Comparison of ENCODE assay signal across 8 mouse cellular contexts in genomic region chr10:81400371-81401204, GRCm38 (mm10). TPM values are rescaled to one million over a fixed set of nuclear protein-coding genes. Genes with fewer than 3 reads are reported as not detected.
DNase-seq lines count a peak whose midpoint lies in the region; ATAC-seq and TF ChIP-seq lines count a peak whose summit lies in the region.
"Had no signal": no experiment of that assay in that cellular context is flagged by ENCODE, and none has a peak within 500 bp of the region (broad histone marks: within the 10 kb centered on the region; RNA-seq: fewer than 3 reads in every experiment).

No protein-coding gene starts in this region.

- peaks cover 29% of the 10 kb centered on the region for H3K4me1 ChIP-seq in stomach, embryonic 15.5 days
- peaks cover 8% of the 10 kb centered on the region for H3K4me1 ChIP-seq in stomach, postnatal 0 days (replicated peaks; ENCODE audit: control insufficient read depth, insufficient read depth)
- peaks cover 40% of the 10 kb centered on the region for H3K4me1 ChIP-seq in embryonic facial prominence, embryonic 12.5 days
- H3K4me1 ChIP-seq in limb, embryonic 10.5 days, result peaks cover 64% of the 10 kb centered on the region

- 65% methylated on average over 22 of the region's 22 CpGs for WGBS in stomach, embryonic 15.5 days
- WGBS in stomach, postnatal 0 days, result 70% methylated on average over 22 of the region's 22 CpGs
- 48% methylated on average over 22 of the region's 22 CpGs for WGBS in embryonic facial prominence, embryonic 12.5 days
- 46% methylated on average over 22 of the region's 22 CpGs for WGBS in limb, embryonic 10.5 days

- no peak for DNase-seq in stomach, postnatal 0 days (ENCODE audit: low spot score)
- DNase-seq in limb, embryonic 10.5 days (ENCODE audit: low spot score), result no peak
- DNase-seq in spleen, postnatal 14 days (ENCODE audit: low spot score in 2 of 2), result no peak
- no peak for DNase-seq in Muller cell, postnatal 12 days (ENCODE audit: inconsistent ontology term)
- DNase-seq: liver, embryonic 13.5 days had no signal

- ATAC-seq in stomach, embryonic 15.5 days (ENCODE audit: insufficient read depth, low FRiP score, low read depth), result no peak
- no peak for ATAC-seq in stomach, postnatal 0 days (ENCODE audit: low FRiP score, low TSS enrichment)
- no peak for ATAC-seq in embryonic facial prominence, embryonic 12.5 days (ENCODE audit: insufficient number of reproducible peaks, insufficient read depth, low FRiP score, low TSS enrichment)
- ATAC-seq in activated CD4-positive, CD25-positive, alpha-beta regulatory T cell, adult 4 months, result no peak

- no peak for TF ChIP-seq CTCF in stomach, postnatal 0 days (IDR thresholded peaks at IDR 0.05; ENCODE audit: low read depth)

- no peak overlapping the region for H3K9ac ChIP-seq in stomach, embryonic 15.5 days
- no peak overlapping the region for H3K9ac ChIP-seq in stomach, postnatal 0 days (ENCODE audit: low read length)
- no peak overlapping the region for H3K9ac ChIP-seq in embryonic facial prominence, embryonic 12.5 days

- TF ChIP-seq EP300 in stomach, postnatal 0 days (optimal IDR thresholded peaks at IDR 0.05), result no peak

- peak overlapping the region; percentile 89; the same call in 1 of the 2 replicates for H3K27ac ChIP-seq in stomach, embryonic 15.5 days
- no peak overlapping the region; the same call in 1 of the 2 replicates for H3K27ac ChIP-seq in stomach, postnatal 0 days (replicated peaks)
- H3K27ac ChIP-seq in embryonic facial prominence, embryonic 12.5 days, result peak overlapping the region; percentile 97; the same call in 1 of the 2 replicates
- peak overlapping the region; percentile 92 for H3K27ac ChIP-seq in limb, embryonic 10.5 days

- no peak overlapping the region for H3K4me3 ChIP-seq in stomach, embryonic 15.5 days (replicated peaks)
- H3K4me3 ChIP-seq in stomach, postnatal 0 days (ENCODE audit: low read depth, low read length), result no peak overlapping the region
- H3K4me3 ChIP-seq in embryonic facial prominence, embryonic 12.5 days, result no peak overlapping the region
- peak overlapping the region; percentile 40 for H3K4me3 ChIP-seq in limb, embryonic 10.5 days
- H3K4me3 ChIP-seq: liver, embryonic 13.5 days had no signal

- peaks cover 19% of the 10 kb centered on the region; the same call in 1 of the 2 replicates for H3K36me3 ChIP-seq in stomach, embryonic 15.5 days
- H3K36me3 ChIP-seq in stomach, postnatal 0 days (ENCODE audit: control insufficient read depth, insufficient read depth, low read length), result peaks cover 30% of the 10 kb centered on the region
- H3K36me3 ChIP-seq in embryonic facial prominence, embryonic 12.5 days, result peaks cover 31% of the 10 kb centered on the region
- H3K36me3 ChIP-seq in limb, embryonic 10.5 days, result peaks cover 26% of the 10 kb centered on the region

- no peaks in the 10 kb centered on the region for H3K9me3 ChIP-seq in stomach, embryonic 15.5 days
- H3K9me3 ChIP-seq in stomach, postnatal 0 days (ENCODE audit: control insufficient read depth, low read length), result no peaks in the 10 kb centered on the region
- no peaks in the 10 kb centered on the region for H3K9me3 ChIP-seq in embryonic facial prominence, embryonic 12.5 days
- no peaks in the 10 kb centered on the region for H3K9me3 ChIP-seq in limb, embryonic 10.5 days (replicated peaks)
- H3K9me3 ChIP-seq: liver, embryonic 13.5 days had no signal

- H3K4me2 ChIP-seq in stomach, embryonic 15.5 days, result no peak overlapping the region
- H3K4me2 ChIP-seq in stomach, postnatal 0 days (replicated peaks; ENCODE audit: low read depth), result no peak overlapping the region
- H3K4me2 ChIP-seq in embryonic facial prominence, embryonic 12.5 days (replicated peaks), result peak overlapping the region; percentile 5; the same call in 1 of the 2 replicates

- no peaks in the 10 kb centered on the region for H3K27me3 ChIP-seq in stomach, embryonic 15.5 days (replicated peaks)
- H3K27me3 ChIP-seq in stomach, postnatal 0 days (ENCODE audit: control insufficient read depth, insufficient read depth, low read length), result no peaks in the 10 kb centered on the region
- H3K27me3 ChIP-seq in embryonic facial prominence, embryonic 12.5 days, result peaks cover 9% of the 10 kb centered on the region
- H3K27me3 ChIP-seq in limb, embryonic 10.5 days (ENCODE audit: low read depth, poor library complexity, severe bottlenecking), result peaks cover 75% of the 10 kb centered on the region

RNA-seq across cellular contexts. Expression of gene Smim24, which starts 7.7 kb away (rescaled TPM):
- 59.5 and 77.5 TPM in 2 replicates for polyA plus RNA-seq in stomach, embryonic 15.5 days (2015; fragmentation: Nextera tagmentation; extraction: Ambion mirVana)
- 205 and 239 TPM in 2 replicates for polyA plus RNA-seq in stomach, postnatal 0 days (2015; fragmentation: Nextera tagmentation; extraction: Ambion mirVana)
- polyA plus RNA-seq in embryonic facial prominence, embryonic 12.5 days (2016; fragmentation: Nextera tagmentation; extraction: Ambion mirVana), result 3.1 and 3.4 TPM in 2 replicates
- 1.9 and 2.9 TPM in 2 replicates for polyA plus RNA-seq in limb, embryonic 10.5 days (2016; fragmentation: Nextera tagmentation; extraction: Ambion mirVana)
- polyA plus RNA-seq in activated CD4-positive, CD25-positive, alpha-beta regulatory T cell, adult 4 months (2017; shearing (Covaris generic)), result 10 to 100 TPM in 1 of 2 experiments, 1 to 10 TPM in 1; 7.3 to 13.3 TPM

RNA-seq across cellular contexts. Expression of gene Gm48552, which starts 11.8 kb away (rescaled TPM):
- polyA plus RNA-seq in stomach, embryonic 15.5 days (2015; fragmentation: Nextera tagmentation; extraction: Ambion mirVana), result 0.41 and 1.4 TPM in 2 replicates
- polyA plus RNA-seq in stomach, postnatal 0 days (2015; fragmentation: Nextera tagmentation; extraction: Ambion mirVana), result 0.29 and 0.36 TPM in 2 replicates
- 2.0 and 3.8 TPM in 2 replicates for polyA plus RNA-seq in embryonic facial prominence, embryonic 12.5 days (2016; fragmentation: Nextera tagmentation; extraction: Ambion mirVana)
- polyA plus RNA-seq in limb, embryonic 10.5 days (2016; fragmentation: Nextera tagmentation; extraction: Ambion mirVana), result 1.4 and 1.5 TPM in 2 replicates
- 1 to 10 TPM in 1 of 2 experiments, not detected in 1; 1.4 TPM for polyA plus RNA-seq in activated CD4-positive, CD25-positive, alpha-beta regulatory T cell, adult 4 months (2017; shearing (Covaris generic))

RNA-seq across cellular contexts. Expression of gene Gm48551, which starts 16.3 kb away (rescaled TPM):
- 2.9 and 3.3 TPM in 2 replicates for polyA plus RNA-seq in stomach, embryonic 15.5 days (2015; fragmentation: Nextera tagmentation; extraction: Ambion mirVana)
- polyA plus RNA-seq in stomach, postnatal 0 days (2015; fragmentation: Nextera tagmentation; extraction: Ambion mirVana), result 1.1 and 1.4 TPM in 2 replicates
- 2.9 and 4.1 TPM in 2 replicates for polyA plus RNA-seq in embryonic facial prominence, embryonic 12.5 days (2016; fragmentation: Nextera tagmentation; extraction: Ambion mirVana)
- polyA plus RNA-seq in limb, embryonic 10.5 days (2016; fragmentation: Nextera tagmentation; extraction: Ambion mirVana), result 3.8 and 4.2 TPM in 2 replicates
- polyA plus RNA-seq in activated CD4-positive, CD25-positive, alpha-beta regulatory T cell, adult 4 months (2017; shearing (Covaris generic)), result 1 to 10 TPM; 1.1 to 1.2 TPM

RNA-seq across cellular contexts. Expression of gene Dohh, which starts 16.4 kb away (rescaled TPM):
- polyA plus RNA-seq in stomach, embryonic 15.5 days (2015; fragmentation: Nextera tagmentation; extraction: Ambion mirVana), result 78.9 and 80.4 TPM in 2 replicates
- 59.4 and 63.0 TPM in 2 replicates for polyA plus RNA-seq in stomach, postnatal 0 days (2015; fragmentation: Nextera tagmentation; extraction: Ambion mirVana)
- polyA plus RNA-seq in embryonic facial prominence, embryonic 12.5 days (2016; fragmentation: Nextera tagmentation; extraction: Ambion mirVana), result 73.6 and 77.0 TPM in 2 replicates
- polyA plus RNA-seq in limb, embryonic 10.5 days (2016; fragmentation: Nextera tagmentation; extraction: Ambion mirVana), result 101 and 115 TPM in 2 replicates
- polyA plus RNA-seq in activated CD4-positive, CD25-positive, alpha-beta regulatory T cell, adult 4 months (2017; shearing (Covaris generic)), result 10 to 100 TPM; 12.7 to 13.7 TPM

RNA-seq across cellular contexts. Expression of gene Fzr1, which starts 22.3 kb away (rescaled TPM):
- polyA plus RNA-seq in stomach, embryonic 15.5 days (2015; fragmentation: Nextera tagmentation; extraction: Ambion mirVana), result 88.5 and 90.5 TPM in 2 replicates
- 51.4 and 51.6 TPM in 2 replicates for polyA plus RNA-seq in stomach, postnatal 0 days (2015; fragmentation: Nextera tagmentation; extraction: Ambion mirVana)
- 140 and 143 TPM in 2 replicates for polyA plus RNA-seq in embryonic facial prominence, embryonic 12.5 days (2016; fragmentation: Nextera tagmentation; extraction: Ambion mirVana)
- polyA plus RNA-seq in limb, embryonic 10.5 days (2016; fragmentation: Nextera tagmentation; extraction: Ambion mirVana), result 134 and 148 TPM in 2 replicates
- 10 to 100 TPM; 19.3 to 20.1 TPM for polyA plus RNA-seq in activated CD4-positive, CD25-positive, alpha-beta regulatory T cell, adult 4 months (2017; shearing (Covaris generic))
